Mouse (Mus musculus) ovary, postnatal 14 days (tissue): Measurements from ENCODE around the gene Apobr.

ENCODE experiments used
- DNase-seq: peaks from one replicate; pipeline ENCODE4 v3.0.0; 2022; ENCODE audit warnings: low spot score

The Apobr gene

DNA sequence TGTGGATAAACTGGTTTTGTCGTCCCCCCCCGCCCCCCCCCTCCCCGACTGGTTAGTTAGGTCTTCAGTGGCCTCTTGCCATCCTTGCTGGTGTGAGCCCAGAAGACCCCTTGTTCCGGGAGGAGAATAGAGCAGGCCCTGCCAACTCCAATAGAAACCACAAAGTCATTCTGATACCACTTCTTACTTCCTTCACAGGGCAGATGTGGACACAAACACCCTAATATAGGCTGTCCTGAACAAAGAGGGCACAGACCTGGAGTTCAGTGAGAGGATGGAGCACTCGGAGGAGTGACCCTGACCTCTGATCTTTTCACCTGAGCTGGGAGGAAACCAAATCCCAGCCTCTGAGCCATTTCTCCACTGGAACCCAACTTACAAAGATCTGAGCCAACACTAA, 17.2 kb downstream of the Apobr start:
- no peak for DNase-seq

DNA sequence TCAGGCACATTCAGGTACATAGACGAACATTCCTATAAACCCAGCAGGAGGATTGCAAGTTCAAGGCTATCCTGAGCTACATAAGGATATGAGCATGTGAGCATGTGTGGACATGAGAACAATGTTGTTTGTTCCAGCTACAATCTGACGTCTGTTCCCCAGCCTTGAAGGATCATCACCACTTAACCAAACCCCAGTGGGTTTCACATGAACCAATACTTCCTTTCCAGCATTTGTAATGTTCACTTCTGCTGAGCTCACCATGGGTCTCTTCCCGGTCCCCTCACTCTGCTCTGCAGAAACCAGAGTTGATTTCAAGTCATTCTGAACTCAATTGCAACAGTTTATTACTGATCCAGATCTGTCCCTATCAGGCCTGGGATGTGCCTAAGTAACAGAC, 17.9 kb downstream of the Apobr start:
- DNase-seq, result no peak

DNA sequence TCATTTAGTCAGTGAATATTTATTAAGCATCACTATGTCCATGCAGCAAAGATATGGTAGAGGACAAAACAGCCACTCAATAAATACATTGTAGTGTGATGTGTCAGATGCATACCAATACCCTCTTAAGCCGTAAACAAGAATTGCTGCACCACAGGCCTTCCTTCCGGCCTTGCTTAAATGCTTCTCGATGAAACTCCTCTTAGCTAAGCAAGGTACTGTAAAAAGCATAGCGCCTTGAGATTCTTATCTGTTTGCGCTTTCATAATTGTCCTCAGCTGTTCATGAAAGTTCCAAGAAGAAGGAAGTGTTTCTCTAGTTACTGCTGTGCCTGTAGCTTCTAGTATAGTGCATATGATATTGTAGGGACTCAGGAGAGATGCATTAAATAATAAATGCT, 21.9 kb downstream of the Apobr start:
- no peak for DNase-seq

DNA sequence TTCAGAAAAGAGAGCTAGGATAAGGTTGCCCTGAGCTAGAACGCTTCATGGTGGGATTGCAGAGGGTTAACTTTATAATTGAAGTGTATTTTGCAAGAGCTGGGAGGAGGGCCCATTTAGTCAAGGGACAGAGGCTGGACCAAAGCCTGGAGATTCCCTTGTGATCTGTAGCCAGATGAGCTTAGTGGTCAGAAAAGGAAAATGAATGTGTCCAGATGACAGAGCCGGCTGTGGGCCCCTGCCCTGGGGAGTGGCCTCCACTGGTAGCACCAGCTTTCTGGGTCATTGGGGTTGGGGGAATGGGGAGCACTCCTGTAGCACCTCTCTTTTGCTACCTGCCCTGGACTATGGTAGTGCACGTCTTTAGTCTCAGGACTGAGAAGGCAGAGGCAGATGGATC, 22.3 kb downstream of the Apobr start:
- peak; percentile 49 for DNase-seq

DNA sequence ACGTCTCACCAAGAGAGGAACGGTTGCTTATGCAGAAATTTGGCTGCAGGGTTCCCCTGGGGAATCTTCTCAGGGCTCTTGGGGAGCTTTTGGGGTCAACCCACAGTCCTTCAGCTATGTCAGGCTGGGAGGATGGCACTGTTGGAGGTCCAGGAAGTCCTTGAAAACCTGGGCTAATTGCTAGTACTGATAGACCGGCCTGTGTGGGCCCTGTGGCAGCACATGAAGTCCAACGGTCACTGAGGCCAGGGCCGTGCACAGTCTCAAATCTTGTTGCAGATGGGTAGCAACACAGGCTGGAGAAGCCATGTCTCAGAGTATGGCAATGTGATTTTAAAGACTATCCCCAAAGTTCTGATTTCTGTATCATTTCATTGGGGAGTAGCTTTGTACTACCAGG, 23.1 kb downstream of the Apobr start:
- no peak for DNase-seq

DNA sequence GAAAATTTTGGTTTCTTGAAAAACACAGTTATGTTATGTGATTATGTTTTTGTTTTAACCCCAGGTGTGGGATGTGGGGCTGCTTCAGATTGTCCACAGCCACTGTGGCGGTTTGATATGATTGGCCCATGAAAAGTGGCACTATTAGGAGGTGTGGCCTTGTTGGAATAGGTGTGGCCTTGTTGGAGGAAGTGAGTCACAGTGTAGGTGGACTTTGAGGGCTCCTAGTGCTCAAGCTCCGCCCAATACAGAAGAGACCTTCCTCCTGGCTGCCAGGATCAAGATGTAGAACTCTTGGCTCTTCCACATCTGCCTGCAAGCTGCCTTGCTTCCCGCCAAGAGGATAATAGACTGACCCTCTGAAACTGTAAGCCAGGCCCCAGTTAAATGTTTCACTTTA, 28.0 kb downstream of the Apobr start:
- no peak for DNase-seq

DNA sequence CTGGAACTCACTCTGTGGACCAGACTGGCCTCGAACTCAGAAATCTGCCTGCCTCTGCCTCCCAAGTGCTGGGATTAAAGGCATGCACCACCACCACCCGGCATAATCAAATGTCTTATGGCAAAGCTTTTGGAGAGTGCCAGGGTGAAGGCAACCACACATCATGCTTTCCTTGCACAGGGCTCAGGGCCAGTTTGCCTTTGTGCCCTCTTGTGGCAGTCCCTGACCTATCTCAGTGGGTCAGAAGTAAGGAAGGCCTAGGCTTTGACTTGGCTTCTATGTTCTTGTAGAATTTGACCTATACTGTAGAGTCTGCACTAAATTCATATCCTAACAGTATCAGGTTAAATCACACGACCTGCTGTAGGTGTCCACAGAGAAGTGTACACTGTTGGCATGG, 32.0 kb downstream of the Apobr start:
- DNase-seq, result no peak

DNA sequence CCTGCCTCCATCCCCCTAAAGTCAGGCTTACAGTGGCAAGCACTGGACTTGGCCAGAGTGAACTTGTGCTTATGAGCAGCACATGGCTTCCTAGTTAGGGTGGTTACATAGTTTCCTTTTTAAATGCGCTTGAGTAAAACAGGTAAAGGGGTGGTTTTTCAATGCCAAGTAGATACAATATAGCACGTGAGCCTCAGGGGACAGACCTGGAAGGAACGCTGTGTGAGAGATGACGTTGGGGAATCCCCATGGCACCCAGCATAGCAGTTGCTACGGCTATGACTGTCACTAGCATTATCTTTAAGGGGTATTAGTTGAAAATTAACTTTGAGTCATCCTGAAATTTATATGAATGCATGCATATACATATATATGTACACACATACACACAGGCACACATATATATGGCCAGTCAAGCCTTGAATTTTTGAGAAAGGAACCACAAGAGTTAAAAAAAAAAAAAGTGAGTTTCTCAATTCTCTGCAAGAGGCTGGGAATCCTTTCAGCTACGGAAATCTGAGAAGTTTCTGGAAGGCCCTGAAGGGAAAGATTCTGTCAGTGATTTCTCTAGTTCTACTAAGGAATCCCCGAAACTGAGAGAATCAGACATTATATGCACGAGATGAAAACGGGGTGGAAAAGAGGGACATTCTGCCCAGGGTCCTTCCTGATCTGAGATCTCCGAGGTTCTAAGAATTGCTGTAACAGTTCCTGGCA, 35.0 kb downstream of the Apobr start:
- DNase-seq, result no peak

DNA sequence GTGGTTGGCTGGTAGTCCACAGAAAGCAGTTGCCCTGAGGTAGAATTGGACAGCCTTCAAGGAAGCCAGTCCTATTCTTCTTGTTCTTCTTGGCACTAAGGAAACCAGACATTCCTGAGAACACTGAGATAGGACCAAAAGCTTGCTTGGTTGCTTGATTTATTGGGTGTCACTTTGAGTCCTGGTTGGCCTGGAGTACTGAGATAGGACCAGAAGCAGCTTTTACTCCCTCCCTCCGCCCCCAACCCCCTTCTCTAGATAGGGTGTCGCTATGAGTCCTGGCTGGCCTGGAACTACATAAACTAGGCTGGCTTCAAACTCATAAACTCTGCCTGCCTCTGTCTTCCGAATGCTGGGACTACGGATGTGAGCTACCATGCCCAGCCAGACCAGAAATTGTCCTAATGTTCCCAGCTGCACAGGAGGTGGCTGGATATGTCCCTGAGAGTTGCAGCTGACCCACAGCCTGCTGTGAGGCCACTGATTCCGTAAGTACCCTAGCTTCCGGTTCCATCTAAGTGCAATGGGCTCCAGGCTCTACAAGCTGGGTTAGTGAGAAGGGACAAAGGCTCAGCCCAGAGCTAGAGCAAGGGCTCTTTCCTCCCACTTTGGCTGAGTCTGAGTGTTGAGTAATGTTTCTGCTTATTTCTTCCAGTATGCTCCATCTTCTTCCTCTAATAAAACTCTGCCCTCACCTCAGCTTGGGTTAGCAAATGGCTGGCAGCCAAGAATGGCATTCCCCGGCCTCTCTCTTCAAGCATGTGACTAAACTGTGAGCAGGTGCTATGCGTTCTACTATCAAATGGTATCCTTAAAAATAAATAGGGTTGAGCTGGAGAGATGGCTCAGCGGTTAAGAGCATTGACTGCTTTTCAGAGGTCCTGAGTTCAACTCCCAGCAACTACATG, 37.0 kb downstream of the Apobr start:
- no peak for DNase-seq

DNA sequence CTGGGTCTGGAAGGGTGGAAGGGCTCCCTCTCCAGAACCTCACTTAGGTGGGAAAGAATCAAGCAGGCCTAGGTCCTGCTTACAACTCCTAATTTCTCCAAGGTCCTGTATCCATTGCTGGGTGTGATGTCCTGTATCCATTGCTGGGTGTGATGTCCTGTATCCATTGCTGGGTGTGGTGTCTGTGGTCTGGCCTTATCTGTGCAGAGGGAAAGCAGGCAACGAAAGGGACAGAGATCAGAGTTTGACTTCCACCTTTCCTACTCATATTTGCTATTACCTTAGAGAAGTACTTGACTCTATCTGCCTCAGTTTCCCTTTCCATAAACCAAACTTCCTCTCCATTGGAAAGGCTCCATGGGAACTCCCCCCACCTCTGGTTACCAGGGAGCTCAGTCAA, 38.6 kb downstream of the Apobr start:
- DNase-seq, result no peak

DNA sequence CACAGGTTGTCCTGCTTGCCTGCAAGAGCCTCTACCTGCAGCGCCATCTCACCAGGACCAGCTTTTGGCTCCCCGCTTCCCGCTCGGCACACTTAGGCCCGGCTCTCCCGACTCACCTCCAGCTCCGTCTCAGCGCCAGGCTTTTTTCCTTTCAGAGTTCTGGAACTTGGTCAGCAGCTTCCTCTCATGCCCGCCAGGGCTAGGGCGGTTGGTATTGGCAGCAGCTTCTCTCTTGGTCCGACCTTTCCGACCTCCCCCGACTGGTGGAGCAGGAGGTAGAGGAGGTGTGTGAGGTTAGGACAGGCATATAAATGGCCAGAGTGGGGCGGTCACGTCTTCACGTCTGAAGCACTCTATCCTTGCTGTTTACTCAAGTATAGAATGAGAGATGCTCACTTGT, 40.0 kb downstream of the Apobr start:
- no peak for DNase-seq

DNA sequence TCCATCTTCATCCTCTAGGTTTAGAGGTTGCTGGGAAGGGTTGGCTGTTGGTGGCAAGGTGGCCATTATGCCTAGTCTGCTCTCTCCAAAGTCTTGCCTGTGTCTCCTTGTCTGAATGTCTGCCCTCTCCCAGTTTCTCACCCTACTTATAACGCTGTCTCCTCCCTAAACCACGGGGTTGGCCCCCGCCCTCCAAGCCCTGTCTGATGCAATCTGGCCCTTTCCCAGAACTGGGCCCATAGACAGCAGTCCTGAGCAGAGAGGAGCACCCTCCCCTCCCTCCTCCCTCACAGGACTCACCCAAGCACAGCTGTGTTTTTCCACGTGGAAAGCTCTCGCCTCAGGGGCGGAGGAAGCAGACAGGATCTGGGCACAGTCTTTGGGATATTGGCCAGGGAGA, 40.6 kb downstream of the Apobr start:
- peak; percentile 60 for DNase-seq

DNA sequence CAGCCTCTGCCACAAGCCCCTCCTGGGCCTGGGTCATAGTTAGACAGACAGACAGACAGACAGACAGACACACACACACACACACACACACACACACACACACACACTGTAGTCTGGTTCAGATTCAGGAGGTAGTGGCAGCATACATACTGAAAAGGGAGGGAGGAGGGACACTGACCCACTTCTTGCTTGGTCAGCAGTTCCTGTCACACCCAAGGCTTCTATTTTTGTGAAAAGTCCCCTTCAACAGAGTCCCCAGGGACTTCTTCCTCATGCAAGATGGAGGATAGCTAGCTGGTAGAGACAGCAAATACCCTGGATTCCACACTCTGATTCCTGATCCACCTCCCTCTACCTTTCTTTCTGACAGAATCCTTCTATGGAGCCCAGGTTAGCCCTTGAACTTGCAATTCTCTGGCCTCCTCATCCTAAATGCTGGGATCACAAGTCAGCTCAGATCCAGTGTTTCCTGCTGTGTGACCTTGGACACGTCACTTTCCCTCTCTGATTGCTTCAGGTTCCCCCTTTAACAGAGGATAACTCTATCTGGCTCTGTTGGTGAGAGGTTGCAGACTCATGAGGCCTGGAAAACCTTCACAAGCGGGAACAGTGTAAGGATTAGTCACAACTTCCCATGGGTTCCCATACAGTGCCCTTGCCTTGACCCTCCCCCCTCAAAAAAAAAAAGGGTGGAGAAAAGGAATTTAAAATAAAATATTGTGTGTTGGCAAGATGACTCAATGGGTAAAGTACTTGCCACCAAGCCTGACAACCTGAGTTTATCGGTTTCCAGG, 41.3 kb downstream of the Apobr start:
- DNase-seq, result no peak

DNA sequence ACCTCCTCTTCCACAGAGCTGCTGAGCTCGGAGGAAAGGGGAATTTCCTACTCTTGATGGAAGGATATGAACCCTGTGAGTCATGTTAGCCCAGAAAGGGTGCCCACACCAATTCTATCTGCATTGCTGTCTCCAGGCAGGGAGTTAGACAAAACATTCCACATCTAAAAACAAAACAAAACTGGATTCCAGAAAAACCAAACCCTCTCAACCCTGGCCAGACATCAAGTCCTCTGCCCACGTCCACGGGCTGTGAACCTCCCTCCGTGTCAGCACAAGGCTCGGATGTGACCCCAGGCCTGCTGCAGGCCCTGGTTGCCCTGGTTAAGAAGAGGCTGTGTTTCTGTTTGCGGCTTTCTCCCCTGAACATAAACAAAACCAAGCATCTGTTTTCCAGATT, 43.4 kb downstream of the Apobr start:
- no peak for DNase-seq

DNA sequence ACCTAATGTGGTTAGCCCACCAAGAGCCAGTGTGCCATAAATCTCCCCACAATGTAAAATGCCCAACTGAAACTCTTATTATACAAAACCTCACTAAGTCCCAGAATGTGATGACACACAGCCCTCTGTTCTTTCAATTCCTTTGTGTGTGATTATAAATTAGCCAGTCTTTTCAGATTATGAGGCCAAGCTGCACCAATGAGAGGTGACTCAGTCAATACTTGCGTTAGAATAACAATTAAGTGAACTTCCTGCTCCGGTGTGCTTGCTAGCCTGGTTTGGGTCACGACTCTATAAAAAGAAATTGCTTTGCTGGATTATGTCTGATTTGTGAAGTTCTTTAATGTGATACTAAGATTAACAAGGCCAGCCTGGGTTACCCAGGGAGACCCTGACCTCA, 45.2 kb downstream of the Apobr start:
- no peak for DNase-seq

DNA sequence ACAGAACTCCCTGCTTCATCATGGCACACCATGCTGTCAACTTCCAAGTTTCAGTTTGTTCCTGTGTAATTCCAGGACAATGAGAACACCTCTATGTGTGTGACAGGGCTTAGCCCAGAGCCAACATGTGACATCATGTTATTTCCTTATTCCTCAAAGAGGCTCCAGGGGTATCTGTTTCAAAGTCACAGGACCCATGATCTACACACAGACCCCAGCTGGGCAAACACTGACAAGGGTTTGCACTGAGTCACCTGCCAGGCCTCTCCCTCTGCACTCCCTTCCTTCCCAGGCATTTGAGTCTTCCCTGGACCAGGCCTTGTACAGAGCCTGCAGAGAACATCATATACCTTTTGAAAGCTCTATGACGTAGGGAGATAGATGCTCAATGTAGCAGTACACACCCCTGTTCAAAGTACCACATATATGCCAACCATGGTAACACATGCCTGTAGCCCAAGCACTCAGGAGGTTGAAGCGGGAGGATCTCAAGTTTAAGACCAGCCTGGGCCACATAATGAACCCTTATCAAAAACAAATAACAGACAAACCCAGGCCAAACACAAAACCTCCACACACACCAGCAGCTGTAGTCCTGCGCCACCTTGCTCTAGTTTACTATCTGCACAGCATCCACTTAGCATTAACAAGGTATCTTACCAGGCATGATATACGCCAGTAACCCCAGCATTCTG, 46.2 kb downstream of the Apobr start, which contains the start of gene Nupr1:
TSS of gene Nupr1 (minus strand) at position 38 of the 695 bp plus-strand sequence.
- no peak for DNase-seq

DNA sequence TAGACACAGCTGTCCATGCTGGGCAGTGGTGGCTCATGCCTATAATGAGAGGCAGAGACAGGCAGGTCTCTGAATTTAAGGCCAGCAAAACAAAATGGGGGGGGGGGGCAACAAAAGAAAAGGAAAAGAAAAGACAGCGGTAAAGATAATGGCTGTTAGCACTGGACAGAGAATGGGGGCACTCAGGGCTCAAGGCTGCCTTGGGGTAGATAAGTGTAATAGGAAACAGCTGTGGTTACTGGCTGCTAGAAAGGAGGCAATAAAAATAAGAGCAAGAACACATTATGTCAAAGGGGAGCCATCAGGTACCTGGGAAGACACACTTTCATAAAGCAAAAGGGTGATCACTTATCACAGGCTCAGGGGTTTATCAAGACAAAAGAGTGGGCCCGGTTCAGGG, 47.7 kb downstream of the Apobr start:
- DNase-seq, result no peak

DNA sequence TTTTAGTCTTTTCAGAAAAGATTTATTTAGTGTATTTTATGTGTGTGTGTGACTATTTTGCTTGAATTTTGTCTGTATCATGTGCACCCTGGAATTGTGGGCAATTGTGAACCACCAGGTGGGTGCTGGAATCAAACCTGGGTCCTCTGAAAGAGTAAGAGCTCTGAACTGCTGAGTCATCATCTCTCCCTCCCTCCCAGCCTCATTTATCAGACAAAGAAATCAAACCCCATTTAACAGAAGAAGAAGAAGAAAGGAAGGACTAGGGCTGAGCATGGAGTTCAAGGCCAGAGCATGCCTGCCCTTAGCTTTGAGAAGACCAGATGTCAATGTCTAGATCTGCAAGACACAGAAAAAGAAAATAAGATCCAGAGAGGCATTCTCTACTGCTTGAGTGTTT, 50.6 kb downstream of the Apobr start:
- no peak for DNase-seq

DNA sequence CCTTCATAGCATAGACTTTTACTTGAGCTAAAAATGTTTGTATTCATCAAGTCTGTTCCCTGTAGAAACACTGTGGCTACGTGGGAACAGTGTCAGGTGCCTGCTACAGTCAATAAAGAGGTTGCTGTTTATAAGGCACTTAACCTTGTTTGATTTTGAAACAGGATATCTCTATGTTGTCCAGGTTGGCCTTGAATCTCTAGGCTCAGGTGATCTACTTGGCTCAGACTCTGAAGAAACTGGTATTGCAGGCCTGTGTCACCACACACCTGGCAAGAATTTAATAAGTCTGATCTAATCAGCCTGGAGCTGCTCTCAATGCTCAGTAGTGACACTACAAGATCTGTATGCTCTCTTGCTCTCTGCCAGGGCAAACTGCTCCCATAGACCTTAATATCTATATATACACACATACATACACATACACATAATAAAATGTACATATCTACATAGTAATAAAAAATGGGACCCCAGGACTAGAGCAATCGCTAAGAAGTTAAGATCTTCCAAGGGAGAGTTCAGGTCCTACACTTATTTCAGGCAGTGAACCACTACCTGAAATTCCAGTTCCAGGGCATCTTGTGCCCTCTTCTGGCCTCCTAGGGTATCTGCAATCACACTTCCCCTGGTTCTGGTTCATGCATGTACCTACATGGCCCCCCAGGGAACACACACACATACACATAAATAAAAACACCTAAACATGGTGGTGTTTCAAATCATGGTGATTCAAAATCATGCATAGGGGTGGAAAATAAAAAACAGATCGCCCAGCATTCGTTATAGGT, 52.2 kb downstream of the Apobr start:
- DNase-seq, result no peak
